Mouse (Mus musculus): ENCODE measurements around the gene Bcl6.

The Bcl6 gene

GRCm38 (mm10) chr16:23991170-23991569 is 2.5 kb upstream of the Bcl6 start:
- peak; percentile 75 to 89 for DNase-seq (ENCODE audit: low spot score in 2 of 2)

GRCm38 (mm10) chr16:23990161-23990970 is 1.7 kb upstream of the Bcl6 start:
- DNase-seq (ENCODE audit: low spot score in 2 of 2) = no peak

DNA sequence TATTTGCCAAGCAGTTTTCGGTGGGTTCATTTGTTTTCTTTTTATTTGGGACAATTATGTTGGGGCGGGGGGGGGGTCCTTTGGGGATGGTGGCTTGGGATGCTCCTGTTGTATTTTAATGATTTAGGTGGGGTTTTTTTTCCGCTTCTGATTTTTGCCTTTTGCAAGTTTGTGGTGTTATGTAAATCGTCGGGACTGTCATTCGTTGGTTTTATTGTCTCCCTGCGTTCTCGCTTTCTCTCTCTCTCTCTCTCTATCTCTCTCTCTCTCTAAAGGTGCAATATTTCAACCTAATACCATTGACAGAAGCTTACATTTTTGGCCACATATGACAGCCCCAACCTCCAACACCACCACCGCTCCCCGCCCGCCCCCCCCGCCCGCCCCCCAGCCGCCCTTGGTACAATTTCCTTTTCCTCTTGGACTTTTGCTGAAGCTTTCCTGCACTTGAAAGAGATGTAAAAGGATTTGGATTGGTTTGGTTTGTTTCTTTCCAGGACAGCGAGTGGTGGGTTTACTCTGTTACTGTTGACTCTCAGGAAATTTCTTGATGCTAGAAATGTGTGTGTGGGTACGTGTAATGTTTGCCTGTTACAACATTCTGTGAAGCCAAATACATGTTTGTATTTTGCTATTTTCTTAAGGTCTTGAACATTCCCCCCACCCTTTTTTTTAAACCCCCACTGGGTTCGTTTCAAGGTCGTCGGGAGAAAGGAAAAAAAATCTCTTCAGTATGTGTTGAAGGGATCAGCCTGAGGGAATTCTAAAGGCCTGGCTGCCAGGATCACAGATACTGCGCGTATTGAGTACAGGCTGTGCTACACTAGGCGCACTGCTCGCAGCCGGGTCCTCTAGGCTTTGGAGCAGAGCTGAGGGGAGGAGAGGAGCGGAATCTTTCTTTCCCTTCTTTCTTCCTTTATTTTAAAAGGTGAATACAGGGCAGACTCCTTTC is 833 bp upstream of the Bcl6 start:
- peak in 1 of 2 experiments; percentile 20 for DNase-seq (ENCODE audit: low spot score in 2 of 2)

GRCm38 (mm10) chr16:23988157-23988465 is 541 bp downstream of the Bcl6 start:
- DNase-seq (ENCODE audit: low spot score in 2 of 2) = no peak

- DNase-seq (ENCODE audit: low spot score in 2 of 2) = peak; percentile 54 to 63
Measured at GRCm38 (mm10) chr16:23987341-23988156, 1.1 kb downstream of the Bcl6 start.

DNA sequence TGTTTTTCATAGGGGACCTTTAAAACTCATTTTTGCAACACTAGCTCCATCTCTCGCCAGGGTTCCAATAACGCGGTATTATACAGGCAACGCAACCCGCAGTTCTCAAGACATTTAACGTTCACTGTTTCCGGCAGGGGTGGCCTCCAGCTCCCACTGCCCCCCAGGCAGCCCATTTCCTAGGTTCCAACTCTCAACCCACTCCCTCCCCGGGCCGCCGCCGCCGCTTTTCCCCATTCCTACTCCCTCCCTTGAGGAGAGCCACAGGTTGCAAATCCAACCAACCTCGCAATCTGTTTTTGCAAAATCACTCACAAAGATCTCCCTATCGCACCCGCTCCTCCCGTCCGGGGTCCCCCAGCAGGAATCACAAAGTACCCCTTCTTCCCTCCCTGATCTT is 1.8 kb downstream of the Bcl6 start:
- peak; percentile 35 to 43 for DNase-seq (ENCODE audit: low spot score in 2 of 2)

DNA sequence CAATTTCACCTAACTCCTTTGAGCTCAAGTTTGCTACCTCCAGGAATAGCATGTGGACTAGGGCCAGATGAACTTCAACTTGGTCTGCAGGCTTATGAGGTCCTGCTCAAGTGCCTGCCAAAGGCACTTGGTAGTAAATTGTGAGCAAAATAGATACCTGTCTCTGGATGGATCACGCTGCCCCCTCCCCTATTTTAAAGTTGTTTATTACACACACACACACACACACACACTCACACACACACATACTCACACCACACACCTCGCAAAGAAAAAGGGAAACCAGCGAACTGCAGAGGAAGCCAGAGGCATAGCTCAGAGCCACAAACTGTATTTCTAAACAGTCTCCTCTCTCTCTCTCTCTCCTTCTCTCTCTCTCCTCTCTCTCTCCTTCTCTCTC is 2.5 kb downstream of the Bcl6 start:
- DNase-seq (ENCODE audit: low spot score in 2 of 2) = peak in 1 of 2 experiments; percentile 31

- DNase-seq (ENCODE audit: low spot score in 2 of 2) = peak; percentile 31 to 83
Measured at GRCm38 (mm10) chr16:23985467-23985861, 3.2 kb downstream of the Bcl6 start.

- DNase-seq (ENCODE audit: low spot score in 2 of 2) = peak; percentile 43 to 56
Measured at GRCm38 (mm10) chr16:23984760-23985466, 3.7 kb downstream of the Bcl6 start.

DNA sequence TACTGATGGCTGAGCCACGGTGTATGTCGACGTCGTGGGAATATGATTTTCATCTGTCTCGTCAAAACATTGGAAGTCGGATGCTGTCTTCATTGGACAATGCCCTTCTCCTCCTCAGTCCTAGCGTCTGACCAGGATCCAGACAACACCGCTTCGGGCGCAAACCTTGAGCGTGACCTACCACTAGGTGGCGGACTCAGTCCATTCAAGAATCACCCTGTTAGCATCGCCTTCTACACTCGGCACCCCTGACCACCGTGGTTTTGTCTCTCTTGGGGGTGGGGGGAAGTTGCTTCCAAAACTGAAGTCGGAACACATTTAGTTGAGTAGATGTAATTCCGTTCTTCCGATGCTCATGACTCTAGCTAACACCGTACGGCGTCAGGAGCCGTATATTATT is 4.5 kb downstream of the Bcl6 start:
- peak; percentile 74 to 88 for DNase-seq (ENCODE audit: low spot score in 2 of 2)

DNA sequence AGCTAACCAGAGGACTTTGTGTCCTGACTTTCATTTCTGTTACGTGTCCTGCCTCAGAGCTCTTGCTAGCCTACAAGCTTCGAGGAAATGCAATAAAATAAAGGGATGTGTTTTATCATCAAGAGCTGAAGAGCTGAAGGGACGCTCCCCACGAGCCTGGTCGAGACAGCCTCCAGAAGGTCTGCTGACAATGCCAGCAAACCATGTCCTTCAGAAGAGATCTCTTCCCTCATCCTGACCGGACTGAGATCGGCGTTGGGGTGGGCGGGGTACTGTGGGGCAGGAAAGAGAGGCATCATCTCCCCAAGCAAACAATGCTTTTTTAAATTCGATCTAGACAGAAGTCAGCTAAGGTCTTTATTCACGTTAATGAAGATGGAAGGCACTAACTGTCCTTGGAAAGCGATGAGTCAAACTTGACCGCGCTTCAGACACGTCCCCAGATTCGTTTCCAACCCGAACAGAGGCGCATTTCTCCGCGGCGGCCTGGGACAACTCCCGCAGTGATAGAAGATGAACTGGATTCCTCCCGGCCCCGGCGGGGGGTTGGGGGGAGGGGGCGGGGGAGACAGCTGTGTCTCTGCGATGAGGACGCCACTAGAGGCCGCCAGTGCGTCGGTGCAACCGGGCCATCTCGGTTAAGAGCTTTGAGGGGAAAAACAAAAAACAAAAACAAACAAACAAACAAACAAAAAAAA is 5.6 kb downstream of the Bcl6 start:
- peak; percentile 44 to 77 for DNase-seq (ENCODE audit: low spot score in 2 of 2)

GRCm38 (mm10) chr16:23981925-23982851 is 6.5 kb downstream of the Bcl6 start:
- peak; percentile 48 to 74 for DNase-seq (ENCODE audit: low spot score in 2 of 2)

- peak in 1 of 2 experiments; percentile 16 for DNase-seq (ENCODE audit: low spot score in 2 of 2)
Measured at GRCm38 (mm10) chr16:23980991-23981720, 7.5 kb downstream of the Bcl6 start.

DNA sequence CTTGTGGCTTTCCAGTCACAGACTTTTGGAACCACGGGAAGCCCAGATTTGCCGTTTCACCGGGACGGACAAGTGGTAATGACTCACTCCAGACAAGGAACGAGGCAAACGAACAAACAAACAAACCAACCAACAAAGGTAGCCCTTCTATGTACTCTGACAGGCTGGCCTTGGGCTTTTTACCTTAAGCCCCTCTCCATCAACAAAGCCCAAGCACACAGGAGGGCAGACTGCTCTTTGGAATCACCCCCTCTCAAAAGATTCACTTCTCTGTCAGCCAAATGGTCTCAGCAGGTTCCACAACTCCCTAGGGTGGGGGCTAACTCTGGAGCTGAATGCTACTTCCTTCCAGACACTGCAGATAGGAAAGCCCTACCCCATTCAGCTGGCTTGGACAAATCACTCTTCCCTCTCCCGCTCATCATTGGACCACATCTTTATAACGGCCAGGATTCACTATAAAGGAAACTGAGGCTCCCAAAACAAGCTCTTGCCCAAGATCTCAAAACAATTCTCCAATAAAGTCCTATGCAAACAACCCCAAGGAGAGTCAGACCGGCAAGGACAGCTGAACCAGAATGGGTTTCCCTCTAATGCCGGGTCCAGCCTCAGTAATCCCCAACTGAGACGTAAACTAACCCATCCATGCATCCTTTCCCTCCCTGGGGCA is 8.3 kb downstream of the Bcl6 start:
- no peak for DNase-seq (ENCODE audit: low spot score in 2 of 2)

DNA sequence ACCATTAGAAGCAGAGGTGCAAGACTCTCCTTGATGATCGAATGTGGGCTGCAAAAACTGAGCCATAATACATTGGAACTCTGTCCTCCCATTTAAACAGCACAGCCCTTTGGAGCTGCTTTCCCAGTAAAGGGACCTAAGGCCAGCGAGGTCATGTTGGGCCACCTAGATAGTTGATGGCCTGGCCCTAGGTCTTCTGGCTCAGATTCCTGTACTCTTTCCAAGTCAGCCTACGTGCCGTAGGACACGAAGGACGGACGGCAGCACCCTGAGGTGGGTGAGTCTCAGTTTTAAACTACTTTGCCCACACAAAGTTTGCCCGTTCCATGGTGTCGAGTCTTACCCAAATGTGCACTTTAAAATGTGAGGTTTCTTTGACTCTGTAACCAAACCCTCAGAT is 9.2 kb downstream of the Bcl6 start:
- no peak for DNase-seq (ENCODE audit: low spot score in 2 of 2)

- no peak for DNase-seq (ENCODE audit: low spot score in 2 of 2)
Measured at GRCm38 (mm10) chr16:23978495-23978894, 10.2 kb downstream of the Bcl6 start.

GRCm38 (mm10) chr16:23977732-23978131 is 10.9 kb downstream of the Bcl6 start:
- no peak for DNase-seq (ENCODE audit: low spot score in 2 of 2)

DNA sequence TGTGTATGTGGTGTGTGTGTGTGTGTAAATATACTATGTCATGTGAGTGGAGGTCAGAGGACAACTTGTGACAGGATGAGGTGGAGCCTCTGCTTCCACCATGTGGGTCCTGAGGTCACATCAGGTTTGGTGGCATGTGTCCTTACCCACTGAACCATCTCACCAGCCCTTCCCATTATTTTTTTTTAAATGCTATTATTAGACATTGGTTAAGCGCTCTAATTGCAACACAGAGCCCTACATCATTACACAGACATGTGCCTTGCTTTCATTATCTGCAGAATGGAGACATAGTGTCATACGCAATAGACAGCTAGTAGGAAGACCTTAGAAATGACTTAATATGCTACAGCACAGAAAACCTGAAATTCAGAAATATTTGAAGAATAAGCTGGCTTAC is 12.5 kb downstream of the Bcl6 start:
- no peak for DNase-seq (ENCODE audit: low spot score in 2 of 2)
